Mouse (Mus musculus) liver, embryonic 15.5 days (tissue): Measurements from ENCODE around the gene Ccdc115. TPM values are rescaled to one million over a fixed set of nuclear protein-coding genes. Genes with fewer than 3 reads are reported as not detected.

Experiments used
- ATAC-seq: fragments of 200-750 bp; cut with Nextera tagmentation; 2 replicates; pipeline ENCODE4 v1.8.0; 2017; ENCODE audit warnings: moderate number of reproducible peaks, mild to moderate bottlenecking, moderate library complexity; ENCODE audit not compliant: insufficient read depth
- H3K27ac ChIP-seq: fragments of 300-500 bp; sonication (generic); replicated peaks from 2 replicates; pipeline ENCODE4 v1.5.1; 2015; ENCODE audit warnings: mild to moderate bottlenecking, inconsistent platforms
- H3K27me3 ChIP-seq: fragments of 300-500 bp; sonication (generic); 2 replicates; pipeline ENCODE4 v1.6.1; 2015; ENCODE audit warnings: mild to moderate bottlenecking, inconsistent platforms
- H3K36me3 ChIP-seq: fragments of 300-500 bp; sonication (generic); replicated peaks from 2 replicates; pipeline ENCODE4 v1.6.1; 2015; ENCODE audit warnings: moderate library complexity, mild to moderate bottlenecking, inconsistent platforms
- H3K4me1 ChIP-seq: fragments of 300-500 bp; sonication (generic); replicated peaks from 2 replicates; pipeline ENCODE4 v1.6.1; 2015; ENCODE audit warnings: inconsistent platforms
- H3K4me2 ChIP-seq: fragments of 300-500 bp; sonication (generic); 2 replicates; pipeline ENCODE4 v1.6.1; 2015; ENCODE audit warnings: moderate library complexity, mild to moderate bottlenecking, inconsistent platforms
- H3K4me3 ChIP-seq: fragments of 300-500 bp; sonication (generic); replicated peaks from 2 replicates; pipeline ENCODE4 v1.5.1; 2015; ENCODE audit warnings: mild to moderate bottlenecking, inconsistent platforms
- H3K9ac ChIP-seq: fragments of 300-500 bp; sonication (generic); 2 replicates; pipeline ENCODE4 v1.6.1; 2015; ENCODE audit warnings: moderate library complexity, mild to moderate bottlenecking, inconsistent platforms
- H3K9me3 ChIP-seq: fragments of 300-500 bp; sonication (generic); replicated peaks from 2 replicates; pipeline ENCODE4 v1.6.1; 2016; ENCODE audit warnings: inconsistent platforms
- WGBS: fragments of 180-500 bp; shearing (Covaris S2); methylation state at CpG from one replicate; pipeline ENCODE4 v1.1.7; 2015; ENCODE audit warnings: mixed read lengths; ENCODE audit not compliant: insufficient replicate concordance; 5-methylcytosine and 5-hydroxymethylcytosine counted together
- microRNA-seq: library from miRNA; unstranded; fragments of <30 nt; microRNA quantifications from one replicate; pipeline ENCODE4, GENCODE M21; 2016
- polyA plus RNA-seq: library from polyadenylated mRNA; unstranded; fragments of >200 nt; fragmentation: Nextera tagmentation; extraction: Ambion mirVana; gene quantifications from 2 replicates; pipeline ENCODE4 v1.2.1, GENCODE M21; 2015

The Ccdc115 gene
- polyA plus RNA-seq, 1 experiment from 2014 or later: 22.2 TPM

- Histone ChIP-seq H3K9ac (no peak overlapping the region), H3K4me3 (no peak overlapping the region), H3K36me3 (peaks cover 22% of the 10 kb centered on the region; the same call in 1 of the 2 replicates), H3K27ac (no peak overlapping the region), H3K4me1 (peaks cover 9% of the 10 kb centered on the region), H3K4me2 (no peak overlapping the region), H3K9me3 (no peaks in the 10 kb centered on the region), H3K27me3 (no peaks in the 10 kb centered on the region)
- ATAC-seq: no peak
- WGBS: 76% methylated on average over 2 of the region's 2 CpGs
Observed at GRCm38 (mm10) chr1:34428466-34428865, 11.0 kb downstream of the Ccdc115 start.

DNA sequence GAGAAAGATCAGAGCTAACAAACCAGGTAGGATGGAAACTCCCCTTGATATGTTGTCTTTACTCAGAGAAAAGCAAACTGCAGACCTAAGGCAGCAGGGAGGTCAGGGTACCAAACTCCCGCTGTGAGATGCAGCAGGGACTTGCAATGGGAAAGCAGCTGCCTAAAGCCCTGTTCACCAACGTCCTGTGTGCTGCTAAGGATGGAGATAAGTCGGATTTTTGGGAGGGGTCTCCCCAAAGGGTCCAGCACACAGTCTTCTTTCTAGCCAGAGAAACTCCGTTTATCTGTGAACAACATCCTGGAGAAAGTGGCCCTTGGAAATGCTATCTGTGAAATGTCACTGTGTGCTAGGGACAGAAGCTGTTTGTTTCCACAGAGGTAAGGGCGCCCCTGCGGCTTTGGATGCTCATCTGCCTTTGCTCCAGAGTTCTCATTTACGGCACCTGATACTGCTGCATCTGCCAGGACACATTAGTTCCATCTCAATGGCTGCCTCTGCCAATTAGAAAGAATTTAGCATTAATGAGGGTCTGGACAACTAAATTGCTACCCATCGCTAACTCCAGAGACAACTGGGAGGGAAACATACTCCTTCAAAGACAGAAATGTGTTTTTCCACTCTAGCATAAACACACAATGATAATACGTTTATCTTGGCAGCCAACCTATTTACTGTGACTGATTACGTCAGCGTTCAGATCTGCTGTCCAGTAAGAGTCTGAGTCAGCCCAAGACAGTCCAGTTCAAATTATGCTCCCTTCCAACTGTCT, 40.1 kb downstream of the Ccdc115 start:
- ATAC-seq: no peak
- 41% methylated on average over 11 of the region's 11 CpGs for WGBS
- Histone ChIP-seq H3K4me3 (no peak overlapping the region), H3K9ac (no peak overlapping the region), H3K36me3 (no peaks in the 10 kb centered on the region), H3K27me3 (no peaks in the 10 kb centered on the region), H3K4me1 (no peaks in the 10 kb centered on the region), H3K4me2 (no peak overlapping the region), H3K27ac (no peak overlapping the region), H3K9me3 (no peaks in the 10 kb centered on the region)

GRCm38 (mm10) chr1:34396321-34396720, 43.2 kb downstream of the Ccdc115 start:
- WGBS: 67% methylated on average over 4 of the region's 4 CpGs

DNA sequence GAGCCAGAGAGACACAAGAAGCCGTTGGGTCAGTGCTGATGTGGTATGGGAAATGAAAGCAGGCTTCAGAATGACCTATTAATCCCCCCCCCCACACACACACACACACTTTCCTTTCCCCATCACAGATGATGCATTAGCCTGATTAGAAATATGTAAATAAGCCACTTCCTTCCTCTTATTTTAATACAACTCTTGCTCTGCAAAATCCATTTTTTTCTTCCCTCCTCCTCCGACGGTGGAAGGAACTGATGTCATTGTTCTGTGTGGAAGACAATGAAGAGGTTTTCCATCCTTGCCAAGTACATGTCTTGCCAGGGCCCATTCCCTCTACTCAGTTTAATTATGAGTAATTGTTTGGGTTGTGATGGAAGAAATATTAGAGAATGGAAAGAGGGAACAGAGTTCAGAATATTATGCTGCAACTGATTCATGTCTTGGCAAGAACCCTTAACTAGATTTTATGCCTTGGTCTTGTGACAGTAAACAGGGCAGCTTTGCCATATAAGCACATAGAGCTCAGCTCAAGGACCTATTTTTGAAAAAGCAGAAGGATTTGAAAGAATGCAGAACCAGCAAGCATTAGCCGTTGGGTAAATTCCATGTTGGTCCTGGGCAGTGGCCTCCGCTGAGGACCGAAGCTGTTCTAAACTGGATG, 50.1 kb downstream of the Ccdc115 start:
- no peak overlapping the region for H3K4me3 ChIP-seq
- no peaks in the 10 kb centered on the region for H3K27me3 ChIP-seq
- ATAC-seq: no peak
- H3K27ac ChIP-seq: no peak overlapping the region
- no peaks in the 10 kb centered on the region for H3K9me3 ChIP-seq
- 43% methylated on average over 6 of the region's 6 CpGs for WGBS
- H3K4me2 ChIP-seq: no peak overlapping the region
- H3K9ac ChIP-seq: no peak overlapping the region
- no peaks in the 10 kb centered on the region for H3K36me3 ChIP-seq
- H3K4me1 ChIP-seq: no peaks in the 10 kb centered on the region

More at GRCm38 (mm10) chr1:34396321-34396720, 43.2 kb downstream of the Ccdc115 start:
- no peaks in the 10 kb centered on the region for H3K9me3 ChIP-seq
- no peaks in the 10 kb centered on the region for H3K36me3 ChIP-seq
- H3K27ac ChIP-seq: no peak overlapping the region
- H3K4me1 ChIP-seq: no peaks in the 10 kb centered on the region
- no peak overlapping the region for H3K4me3 ChIP-seq
- H3K27me3 ChIP-seq: no peaks in the 10 kb centered on the region
- ATAC-seq: no peak
- H3K4me2 ChIP-seq: no peak overlapping the region
- H3K9ac ChIP-seq: no peak overlapping the region

DNA sequence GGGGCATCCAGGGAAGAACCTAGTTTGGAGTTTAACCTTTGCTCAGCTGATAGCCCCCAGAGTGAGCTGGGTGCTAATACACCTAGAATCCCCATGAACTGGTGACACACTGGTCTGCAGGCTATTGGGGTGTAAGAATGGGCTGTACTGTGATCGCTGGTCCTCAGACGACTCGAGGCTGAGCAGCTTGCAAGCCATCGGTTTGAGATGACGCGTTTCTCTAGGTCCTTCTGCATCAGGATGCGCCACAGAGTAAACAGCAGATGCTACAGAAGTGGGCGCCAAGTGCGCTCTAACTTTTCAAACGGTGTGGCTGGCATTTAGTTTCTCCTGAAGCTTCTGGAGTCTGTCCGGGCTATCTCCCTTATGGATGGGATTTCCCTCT, 50.6 kb downstream of the Ccdc115 start:
- no peak overlapping the region for H3K4me3 ChIP-seq
- no peak overlapping the region for H3K9ac ChIP-seq
- H3K9me3 ChIP-seq: no peaks in the 10 kb centered on the region
- no peak for ATAC-seq
- H3K4me1 ChIP-seq: no peaks in the 10 kb centered on the region
- H3K36me3 ChIP-seq: no peaks in the 10 kb centered on the region
- no peaks in the 10 kb centered on the region for H3K27me3 ChIP-seq
- 68% methylated on average over 11 of the region's 11 CpGs for WGBS
- H3K27ac ChIP-seq: no peak overlapping the region
- no peak overlapping the region for H3K4me2 ChIP-seq

- Histone ChIP-seq H3K4me1 (no peaks in the 10 kb centered on the region), H3K36me3 (no peaks in the 10 kb centered on the region), H3K4me2 (no peak overlapping the region), H3K4me3 (no peak overlapping the region), H3K9ac (no peak overlapping the region), H3K27me3 (no peaks in the 10 kb centered on the region), H3K9me3 (no peaks in the 10 kb centered on the region), H3K27ac (no peak overlapping the region)
- ATAC-seq: no peak
- WGBS: 61% methylated on average over 12 of the region's 12 CpGs
Observed at GRCm38 (mm10) chr1:34387346-34388327, 51.8 kb downstream of the Ccdc115 start.

Small RNA genes within 50 kb of the gene (microRNA-seq; reads per million reads assigned to microRNA genes)
- gene Mir5103: 4.8 reads per million, percentile 16 among the genes with 10 or more reads in this experiment

Other genes with a start within 250 kb of the Ccdc115 start
- gene Imp4, start 179 bp upstream of the Ccdc115 start, polyA plus RNA-seq: 52.0 and 53.2 TPM in 2 replicates
- gene Ptpn18, start 20.1 kb upstream of the Ccdc115 start, polyA plus RNA-seq: 17.8 and 18.2 TPM in 2 replicates
- not detected in 2 replicates for gene Prss39, start 58.7 kb upstream of the Ccdc115 start, polyA plus RNA-seq
- gene Cfc1, start 96.0 kb upstream of the Ccdc115 start, polyA plus RNA-seq: not detected in 2 replicates
- not detected in 2 replicates for gene Prss40, start 121.3 kb upstream of the Ccdc115 start, polyA plus RNA-seq
- gene Amer3, start 140.0 kb upstream of the Ccdc115 start, polyA plus RNA-seq: 0.02 TPM in 1 of 2 replicates, not detected in the other